8 mouse cellular contexts compared by ENCODE assay signal in genomic region chr13:59770847-59771246, GRCm38 (mm10). TPM values are rescaled to one million over a fixed set of nuclear protein-coding genes. Genes with fewer than 3 reads are reported as not detected.
DNase-seq lines count a peak whose midpoint lies in the region; ATAC-seq and TF ChIP-seq lines count a peak whose summit lies in the region.
"Had no signal": no experiment of that assay in that cellular context is flagged by ENCODE, and none has a peak within 500 bp of the region (broad histone marks: within the 10 kb centered on the region; RNA-seq: fewer than 3 reads in every experiment).

No protein-coding gene starts in this region.

- H3K36me3 ChIP-seq in heart, postnatal 0 days (replicated peaks; ENCODE audit: control insufficient read depth, insufficient read depth, low read length), result peaks cover 26% of the 10 kb centered on the region
- H3K36me3 ChIP-seq in liver, postnatal 0 days (replicated peaks; ENCODE audit: insufficient read depth, low read length), result peaks cover 42% of the 10 kb centered on the region

- no peaks in the 10 kb centered on the region for H3K27me3 ChIP-seq in heart, postnatal 0 days (ENCODE audit: control insufficient read depth, insufficient read depth, low read length)
- no peaks in the 10 kb centered on the region for H3K27me3 ChIP-seq in liver, postnatal 0 days (ENCODE audit: insufficient read depth, low read length)

- peak overlapping the region; percentile 98 for H3K9ac ChIP-seq in heart, postnatal 0 days (replicated peaks; ENCODE audit: low read depth, low read length)
- peak overlapping the region; percentile 87 for H3K9ac ChIP-seq in liver, postnatal 0 days (replicated peaks)

- peak overlapping the region; percentile 61 for H3K4me2 ChIP-seq in heart, postnatal 0 days (ENCODE audit: low read depth, low read length)
- H3K4me2 ChIP-seq in liver, postnatal 0 days (ENCODE audit: low read depth, low read length), result peak overlapping the region; percentile 77

- 18% methylated on average over 9 of the region's 9 CpGs for WGBS in heart, postnatal 0 days
- 28% methylated on average over 9 of the region's 9 CpGs for WGBS in liver, postnatal 0 days (ENCODE audit: insufficient replicate concordance)

- TF ChIP-seq CTCF in cortical plate, adult 2 months (IDR thresholded peaks at IDR 0.05; ENCODE audit: extremely low read depth, insufficient read depth, low read length), result no peak
- no peak for TF ChIP-seq CTCF in heart, postnatal 0 days (IDR thresholded peaks at IDR 0.05; ENCODE audit: low read depth)
- TF ChIP-seq CTCF in liver, postnatal 0 days (IDR thresholded peaks at IDR 0.05; ENCODE audit: low read depth), result no peak

- no peak for ATAC-seq in heart, postnatal 0 days (ENCODE audit: insufficient read depth, low read depth)
- ATAC-seq in liver, postnatal 0 days, result no peak

- H3K4me1 ChIP-seq in cortical plate, adult 2 months (ENCODE audit: control insufficient read depth, insufficient read depth, low read length), result peaks cover 7% of the 10 kb centered on the region; the same call in 1 of the 2 replicates
- peaks cover 50% of the 10 kb centered on the region for H3K4me1 ChIP-seq in heart, postnatal 0 days (ENCODE audit: control insufficient read depth, insufficient read depth)
- peaks cover 44% of the 10 kb centered on the region for H3K4me1 ChIP-seq in liver, postnatal 0 days (ENCODE audit: insufficient read depth)

- no peaks in the 10 kb centered on the region for H3K9me3 ChIP-seq in heart, postnatal 0 days (replicated peaks; ENCODE audit: control insufficient read depth, low read length)
- no peaks in the 10 kb centered on the region for H3K9me3 ChIP-seq in liver, postnatal 0 days (ENCODE audit: low read length)

- peak; percentile 35 for DNase-seq in spleen, adult 12 weeks (ENCODE audit: low spot score)
- DNase-seq in spleen, adult 18-20 months, result no peak
- DNase-seq in heart, postnatal 0 days (ENCODE audit: low spot score), result peak; percentile 42
- DNase-seq in liver, postnatal 0 days, result peak; percentile 42
- peak; percentile 35 for DNase-seq in telencephalon, adult 2 months (ENCODE audit: low read depth, low spot score)
- DNase-seq in right cerebral cortex, postnatal 14 days, result no peak

- H3K4me3 ChIP-seq in cortical plate, adult 2 months (ENCODE audit: insufficient read depth, low read length), result no peak overlapping the region; the same call in 1 of the 2 replicates
- H3K4me3 ChIP-seq in heart, postnatal 0 days (ENCODE audit: low read depth, low read length), result peak overlapping the region; percentile 94
- peak overlapping the region; percentile 85 for H3K4me3 ChIP-seq in liver, postnatal 0 days (ENCODE audit: low read depth, low read length)

- no peak for TF ChIP-seq POLR2A in cortical plate, adult 2 months (IDR thresholded peaks at IDR 0.05; ENCODE audit: extremely low read depth, insufficient read depth, low read length)

- TF ChIP-seq EP300 in heart, postnatal 0 days (IDR thresholded peaks at IDR 0.05; ENCODE audit: low read depth), result no peak
- no peak for TF ChIP-seq EP300 in liver, postnatal 0 days (IDR thresholded peaks at IDR 0.05; ENCODE audit: low read depth)

- H3K27ac ChIP-seq in cortical plate, adult 2 months (ENCODE audit: insufficient read depth, low read length), result peak overlapping the region; percentile 98
- peak overlapping the region; percentile 97 for H3K27ac ChIP-seq in heart, postnatal 0 days (ENCODE audit: low read depth)
- peak overlapping the region; percentile 99 for H3K27ac ChIP-seq in liver, postnatal 0 days (ENCODE audit: low read depth)

RNA-seq across cellular contexts. Expression of gene Isca1, which starts 1.2 kb away (rescaled TPM):
- 255 and 271 TPM in 2 replicates for polyA plus RNA-seq in cortical plate, adult 2 months (2012; rRNA removed)
- total RNA-seq in heart, postnatal 0 days (2014; rRNA removed; ENCODE audit: low replicate concordance), result 187 and 193 TPM in 2 replicates
- 259 and 270 TPM in 2 replicates for polyA plus RNA-seq in heart, postnatal 0 days (2015; fragmentation: Nextera tagmentation; extraction: Ambion mirVana)
- polyA plus RNA-seq in liver, postnatal 0 days (2015; fragmentation: Nextera tagmentation; extraction: Ambion mirVana), result 135 and 137 TPM in 2 replicates

RNA-seq across cellular contexts. Expression of gene Gm49354, which starts 11.2 kb away (rescaled TPM):
- not detected in 2 replicates for polyA plus RNA-seq in cortical plate, adult 2 months (2012; rRNA removed)
- not detected in 2 replicates for total RNA-seq in heart, postnatal 0 days (2014; rRNA removed; ENCODE audit: low replicate concordance)
- polyA plus RNA-seq in heart, postnatal 0 days (2015; fragmentation: Nextera tagmentation; extraction: Ambion mirVana), result not detected in 2 replicates
- not detected in 2 replicates for polyA plus RNA-seq in liver, postnatal 0 days (2015; fragmentation: Nextera tagmentation; extraction: Ambion mirVana)
- polyA plus RNA-seq: gonadal fat pad, adult 2 months had no signal

RNA-seq across cellular contexts. Expression of gene 1700014D04Rik, which starts 24.3 kb away (rescaled TPM):
- 0.34 and 0.56 TPM in 2 replicates for polyA plus RNA-seq in cortical plate, adult 2 months (2012; rRNA removed)
- not detected in 2 replicates for total RNA-seq in heart, postnatal 0 days (2014; rRNA removed; ENCODE audit: low replicate concordance)
- polyA plus RNA-seq in heart, postnatal 0 days (2015; fragmentation: Nextera tagmentation; extraction: Ambion mirVana), result 0.18 TPM in 1 of 2 replicates, not detected in the other
- polyA plus RNA-seq in liver, postnatal 0 days (2015; fragmentation: Nextera tagmentation; extraction: Ambion mirVana), result not detected in 2 replicates

RNA-seq across cellular contexts. Expression of gene Spata31d1d, which starts 39.3 kb away (rescaled TPM):
- polyA plus RNA-seq in cortical plate, adult 2 months (2012; rRNA removed), result 0.04 and 0.08 TPM in 2 replicates
- total RNA-seq in heart, postnatal 0 days (2014; rRNA removed; ENCODE audit: low replicate concordance), result not detected in 2 replicates
- polyA plus RNA-seq in heart, postnatal 0 days (2015; fragmentation: Nextera tagmentation; extraction: Ambion mirVana), result not detected in 2 replicates
- polyA plus RNA-seq in liver, postnatal 0 days (2015; fragmentation: Nextera tagmentation; extraction: Ambion mirVana), result not detected in 2 replicates

RNA-seq across cellular contexts. Expression of gene Tut7, which starts 52.1 kb away (rescaled TPM):
- polyA plus RNA-seq in cortical plate, adult 2 months (2012; rRNA removed), result 36.6 and 39.0 TPM in 2 replicates
- 19.3 and 24.3 TPM in 2 replicates for total RNA-seq in heart, postnatal 0 days (2014; rRNA removed; ENCODE audit: low replicate concordance)
- polyA plus RNA-seq in heart, postnatal 0 days (2015; fragmentation: Nextera tagmentation; extraction: Ambion mirVana), result 24.0 and 26.3 TPM in 2 replicates
- polyA plus RNA-seq in liver, postnatal 0 days (2015; fragmentation: Nextera tagmentation; extraction: Ambion mirVana), result 33.8 and 37.6 TPM in 2 replicates

Comparison
In these comparisons a context has a peak if more than half of its experiments do, and no peak if none do; other contexts are left out.
1. DNase-seq: peak in spleen, adult 12 weeks (single experiment), heart, postnatal 0 days (single experiment), liver, postnatal 0 days (single experiment) and telencephalon, adult 2 months (single experiment); none in spleen, adult 18-20 months (0 of 2) and right cerebral cortex, postnatal 14 days (single experiment).
2. Peak in every context shown above with its lines, with median percentiles within 50 percentile points of each other: H3K27ac ChIP-seq.